Mouse (Mus musculus): ENCODE results near the gene Tubgcp6. TPM values are rescaled to one million over a fixed set of nuclear protein-coding genes. Genes with fewer than 3 reads are reported as not detected.

Gene Tubgcp6
- polyA plus RNA-seq, 1 experiment from 2014 or later = 12.9 TPM

DNA sequence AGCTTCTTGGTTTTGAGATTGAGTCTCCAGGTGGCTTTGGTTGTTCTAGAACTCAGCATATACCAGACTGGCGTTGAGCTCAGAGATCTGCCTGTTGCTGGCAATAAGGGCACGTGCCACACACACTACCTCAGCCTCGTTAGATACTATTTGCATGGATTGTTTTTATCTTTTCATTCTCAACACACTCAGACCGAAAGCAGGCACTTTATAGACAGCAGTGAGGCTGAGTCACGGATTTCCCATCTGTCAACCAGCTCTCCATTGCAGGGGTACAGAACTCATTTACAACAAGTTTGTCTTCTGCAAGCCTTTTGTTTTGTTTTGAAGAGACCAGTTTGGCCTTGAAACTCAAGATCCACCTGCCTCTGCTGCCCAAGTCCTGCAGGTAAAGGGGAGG lies 25.5 kb downstream of the Tubgcp6 start:
- Histone ChIP-seq H3K4me2 (no peak overlapping the region), H3K4me3 (replicated peaks) (no peak overlapping the region), H3K9ac (no peak overlapping the region), H3K36me3 (peaks cover 89% of the 10 kb centered on the region), H3K4me1 (no peaks in the 10 kb centered on the region), H3K27me3 (replicated peaks) (no peaks in the 10 kb centered on the region), H3K9me3 (no peaks in the 10 kb centered on the region), H3K27ac (no peak overlapping the region)
- WGBS = 91% methylated on average over 5 of the region's 5 CpGs
- ATAC-seq (ENCODE audit: insufficient read depth, low FRiP score, low read depth) = no peak

DNA sequence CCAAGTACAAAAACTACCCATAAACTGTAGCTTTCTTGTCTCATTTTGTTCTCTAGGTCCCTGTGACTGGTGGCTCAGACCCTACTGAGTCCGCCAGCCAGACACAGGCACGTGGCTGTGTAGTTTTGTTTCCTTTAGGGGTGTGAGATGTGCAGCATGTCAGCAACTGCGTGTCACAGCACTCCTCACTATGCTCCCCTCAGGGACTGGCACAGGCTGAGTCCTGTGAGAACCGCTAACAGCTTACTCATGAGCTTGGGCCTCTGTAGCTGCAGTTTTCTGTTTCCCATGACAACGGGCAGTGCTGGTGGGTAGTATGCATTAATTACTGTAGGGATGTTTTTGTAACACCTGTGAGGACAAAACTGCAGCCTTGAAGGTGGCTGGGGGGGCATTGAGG lies 30.7 kb downstream of the Tubgcp6 start:
- no peak overlapping the region for H3K9ac ChIP-seq
- peaks cover 42% of the 10 kb centered on the region for H3K36me3 ChIP-seq
- H3K27me3 ChIP-seq (replicated peaks) = no peaks in the 10 kb centered on the region
- 87% methylated on average over 5 of the region's 5 CpGs for WGBS
- H3K4me3 ChIP-seq (replicated peaks) = no peak overlapping the region
- no peak overlapping the region for H3K27ac ChIP-seq
- no peak overlapping the region for H3K4me2 ChIP-seq
- no peak for ATAC-seq (ENCODE audit: insufficient read depth, low FRiP score, low read depth)
- no peaks in the 10 kb centered on the region for H3K9me3 ChIP-seq
- peaks cover 15% of the 10 kb centered on the region for H3K4me1 ChIP-seq

DNA sequence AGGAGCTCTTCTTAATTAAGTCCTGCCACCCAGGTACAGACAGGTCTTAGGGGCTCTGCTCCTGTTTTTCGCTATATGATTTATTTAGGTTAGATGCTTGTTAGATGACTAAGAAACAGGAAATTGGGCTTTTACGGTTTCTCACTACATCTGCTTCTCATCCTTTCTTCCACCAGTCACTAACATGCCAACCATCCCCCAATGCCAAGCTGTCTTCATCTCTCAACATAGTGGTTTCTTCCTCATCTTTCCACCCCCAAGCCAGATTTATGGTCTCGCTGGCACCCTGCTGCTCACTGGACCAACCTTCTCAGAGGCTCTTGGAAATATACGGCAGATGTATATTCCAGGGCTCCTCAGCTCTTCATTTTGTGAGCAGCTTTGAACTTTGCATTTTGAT lies 32.2 kb downstream of the Tubgcp6 start:
- Histone ChIP-seq H3K27me3 (replicated peaks) (no peaks in the 10 kb centered on the region), H3K4me2 (peak overlapping the region; percentile 3; the same call in 1 of the 2 replicates), H3K4me1 (peaks cover 15% of the 10 kb centered on the region), H3K9me3 (no peaks in the 10 kb centered on the region), H3K36me3 (peaks cover 36% of the 10 kb centered on the region), H3K27ac (no peak overlapping the region), H3K4me3 (replicated peaks) (no peak overlapping the region), H3K9ac (no peak overlapping the region)
- no peak for ATAC-seq (ENCODE audit: insufficient read depth, low FRiP score, low read depth)
- 86% methylated on average over 4 of the region's 4 CpGs for whole genome bisulfite sequencing

GRCm38 (mm10) chr15:89089248-89090051 lies 33.5 kb downstream of the Tubgcp6 start:
- Histone ChIP-seq H3K36me3 (peaks cover 40% of the 10 kb centered on the region), H3K4me2 (peak overlapping the region; percentile 98), H3K4me3 (replicated peaks) (peak overlapping the region; percentile 90), H3K9me3 (no peaks in the 10 kb centered on the region), H3K27me3 (replicated peaks) (no peaks in the 10 kb centered on the region), H3K9ac (peak overlapping the region; percentile 93), H3K4me1 (peaks cover 15% of the 10 kb centered on the region), H3K27ac (peak overlapping the region; percentile 82)
- ATAC-seq (ENCODE audit: insufficient read depth, low FRiP score, low read depth) = peak; percentile 54
- WGBS = 3% methylated on average over 68 of the region's 68 CpGs

DNA sequence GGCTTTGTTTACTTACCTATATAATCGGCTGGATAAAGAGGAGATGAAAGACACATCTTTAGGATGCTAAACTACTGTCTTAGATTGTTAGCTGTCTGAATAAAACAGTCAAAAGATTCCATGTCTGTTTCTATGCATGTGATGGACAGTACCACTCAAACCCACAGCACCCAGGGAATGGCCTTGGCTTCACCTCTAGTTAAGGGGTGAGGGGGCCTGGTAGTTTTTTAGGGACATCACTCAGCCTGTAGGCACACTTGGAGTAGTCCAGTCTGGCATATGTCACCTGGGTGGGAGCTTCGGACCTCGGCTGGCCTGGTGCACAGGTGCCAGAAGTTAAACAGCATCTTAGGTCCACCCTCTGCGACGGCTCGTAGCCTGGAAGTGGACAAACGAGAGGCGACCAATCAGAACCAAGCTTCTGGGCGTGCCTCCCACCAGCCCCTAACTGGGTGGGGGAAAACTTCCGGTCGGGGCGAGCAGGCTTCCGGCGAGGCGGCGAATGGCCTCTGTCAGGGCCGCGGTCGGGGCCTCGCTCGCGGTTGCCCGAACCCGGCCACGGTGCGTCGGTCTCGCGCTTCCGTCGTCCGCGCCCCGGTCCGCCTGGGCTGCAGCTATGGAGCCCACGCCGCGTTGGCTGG lies 34.2 kb downstream of the Tubgcp6 start, which contains the start of gene Selenoo:
Selenoo (plus strand) TSS at position 478 of the 641 bp plus-strand sequence.
- Histone ChIP-seq H3K36me3 (peaks cover 39% of the 10 kb centered on the region), H3K27ac (peak within 1 kb of the TSS; percentile 82), H3K9me3 (no peaks in the 10 kb centered on the region), H3K4me3 (replicated peaks) (peak within 1 kb of the TSS; percentile 90), H3K27me3 (replicated peaks) (no peaks in the 10 kb centered on the region), H3K9ac (peak within 1 kb of the TSS; percentile 93), H3K4me1 (peaks cover 15% of the 10 kb centered on the region), H3K4me2 (peak within 1 kb of the TSS; percentile 98)
- WGBS = under 1% methylated on average over 38 of the region's 38 CpGs
- ATAC-seq (ENCODE audit: insufficient read depth, low FRiP score, low read depth) = peak; percentile 96

DNA sequence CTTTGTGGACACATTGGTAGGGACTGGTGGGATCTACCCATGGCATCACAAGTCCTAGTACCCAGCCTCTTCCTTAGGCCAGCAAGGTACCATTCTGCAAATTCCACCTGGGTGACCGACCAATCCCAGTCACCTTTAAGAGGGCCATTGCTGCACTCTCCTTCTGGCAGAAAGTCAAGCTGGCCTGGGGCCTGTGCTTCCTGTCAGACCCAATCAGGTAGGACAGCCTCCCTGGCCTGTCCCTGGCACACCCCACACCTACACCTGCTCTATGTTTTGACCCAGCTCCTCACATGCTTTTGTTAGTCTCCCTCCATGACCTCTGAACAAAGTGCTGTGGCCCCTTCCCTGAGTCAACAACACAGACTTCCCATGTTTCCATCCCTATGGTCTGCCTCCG lies 38.1 kb downstream of the Tubgcp6 start:
- no peak overlapping the region for H3K9ac ChIP-seq
- no peaks in the 10 kb centered on the region for H3K27me3 ChIP-seq (replicated peaks)
- peaks cover 47% of the 10 kb centered on the region for H3K36me3 ChIP-seq
- 78% methylated on average over 2 of the region's 2 CpGs for WGBS
- no peak overlapping the region for H3K4me3 ChIP-seq (replicated peaks)
- no peak overlapping the region for H3K4me2 ChIP-seq
- no peak for ATAC-seq (ENCODE audit: insufficient read depth, low FRiP score, low read depth)
- no peaks in the 10 kb centered on the region for H3K9me3 ChIP-seq
- no peak overlapping the region for H3K27ac ChIP-seq
- H3K4me1 ChIP-seq = peaks cover 5% of the 10 kb centered on the region; the same call in 1 of the 2 replicates

GRCm38 (mm10) chr15:89083906-89084305 lies 39.0 kb downstream of the Tubgcp6 start:
- H3K9me3 ChIP-seq = no peaks in the 10 kb centered on the region
- 90% methylated on average over 1 of the region's 1 CpGs for WGBS
- H3K4me2 ChIP-seq = no peak overlapping the region
- H3K27me3 ChIP-seq (replicated peaks) = no peaks in the 10 kb centered on the region
- no peak overlapping the region for H3K9ac ChIP-seq
- no peak overlapping the region for H3K27ac ChIP-seq
- H3K36me3 ChIP-seq = peaks cover 47% of the 10 kb centered on the region
- H3K4me3 ChIP-seq (replicated peaks) = no peak overlapping the region
- H3K4me1 ChIP-seq = peaks cover 3% of the 10 kb centered on the region; the same call in 1 of the 2 replicates
- ATAC-seq (ENCODE audit: insufficient read depth, low FRiP score, low read depth) = no peak

DNA sequence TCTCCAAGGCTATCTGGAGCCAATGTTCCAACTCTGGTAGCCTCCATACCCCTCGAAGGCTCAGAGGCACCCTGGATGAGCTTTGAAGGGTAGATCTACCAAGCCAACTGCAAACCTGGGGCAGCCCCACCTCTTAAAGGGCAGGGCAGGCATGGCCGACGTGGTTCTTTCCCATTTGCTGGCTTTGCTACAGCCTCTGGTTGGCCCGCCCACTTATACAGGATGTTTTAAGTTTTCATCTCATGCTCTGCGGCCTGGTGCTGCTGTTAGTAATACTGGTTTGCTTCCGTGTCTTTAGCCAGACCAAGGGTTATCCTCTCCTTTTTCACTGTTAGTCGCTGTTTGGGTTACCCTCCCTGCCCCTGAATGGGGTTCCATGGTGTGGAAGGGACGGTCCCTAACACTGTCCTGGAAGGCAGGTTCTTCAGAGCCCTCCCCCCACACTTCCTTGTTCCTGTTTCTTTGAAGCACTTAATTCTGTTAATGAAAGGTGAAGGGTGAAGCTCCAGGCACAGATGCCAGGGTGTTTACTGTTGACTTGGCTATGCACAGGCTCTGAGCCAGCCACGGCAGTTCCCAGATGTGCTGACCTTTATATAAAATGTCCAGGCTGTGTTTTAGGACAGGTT lies 44.6 kb downstream of the Tubgcp6 start:
- Histone ChIP-seq H3K4me2 (peak overlapping the region; percentile 84), H3K27ac (0 out of 2 replicates have a peak overlapping the region, but pooled peaks have one; percentile 27), H3K9ac (no peak overlapping the region), H3K27me3 (replicated peaks) (no peaks in the 10 kb centered on the region), H3K36me3 (peaks cover 19% of the 10 kb centered on the region), H3K9me3 (no peaks in the 10 kb centered on the region), H3K4me3 (replicated peaks) (0 out of 2 replicates have a peak overlapping the region, but pooled peaks have one; percentile 81), H3K4me1 (peaks cover 31% of the 10 kb centered on the region)
- WGBS = 54% methylated on average over 9 of the region's 9 CpGs
- ATAC-seq (ENCODE audit: insufficient read depth, low FRiP score, low read depth) = no peak

GRCm38 (mm10) chr15:89076156-89076731 lies 46.7 kb downstream of the Tubgcp6 start:
- Histone ChIP-seq H3K27me3 (replicated peaks) (no peaks in the 10 kb centered on the region), H3K4me2 (peak overlapping the region; percentile 84), H3K36me3 (peaks cover 5% of the 10 kb centered on the region; the same call in 1 of the 2 replicates), H3K27ac (peak overlapping the region; percentile 86), H3K9me3 (no peaks in the 10 kb centered on the region), H3K9ac (peak overlapping the region; percentile 91), H3K4me3 (replicated peaks) (peak overlapping the region; percentile 81), H3K4me1 (peaks cover 31% of the 10 kb centered on the region)
- 0% methylated on average over 34 of the region's 39 CpGs for WGBS
- no peak for ATAC-seq (ENCODE audit: insufficient read depth, low FRiP score, low read depth)

DNA sequence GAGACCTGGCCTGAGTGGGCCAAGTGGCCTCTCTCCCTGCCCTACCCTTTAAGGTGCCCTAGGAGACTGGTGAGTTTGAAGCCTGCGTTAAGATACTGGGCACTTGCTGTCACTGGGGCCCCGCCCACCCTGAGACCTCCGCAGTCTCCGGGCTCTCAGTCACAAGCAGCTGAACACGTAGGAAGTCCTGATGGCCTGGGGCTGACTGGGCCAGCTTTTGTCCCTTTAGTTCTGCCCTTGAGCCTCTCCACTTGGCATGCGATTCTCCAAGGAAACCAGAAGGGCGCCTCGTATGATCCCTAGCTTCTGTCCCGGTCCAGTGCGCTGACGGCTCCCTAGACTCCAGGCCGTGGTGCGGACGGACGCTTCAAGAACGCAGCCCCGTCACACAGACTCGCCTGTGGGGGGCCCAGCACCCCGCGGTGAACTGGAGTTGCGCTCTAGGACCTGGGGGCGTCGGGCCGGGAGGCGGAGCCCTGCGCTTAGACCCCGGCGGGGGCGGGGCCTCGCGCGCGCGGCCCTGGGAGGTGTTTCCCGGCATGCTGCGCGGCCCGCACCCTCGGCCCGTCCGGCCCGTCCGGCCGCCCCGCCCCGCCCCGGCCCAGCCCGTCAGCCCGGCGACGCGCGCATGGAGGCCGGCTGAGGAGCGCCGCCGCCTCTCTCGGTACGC lies 47.3 kb downstream of the Tubgcp6 start:
- ATAC-seq (ENCODE audit: insufficient read depth, low FRiP score, low read depth) = peak; percentile 90
- H3K27me3 ChIP-seq (replicated peaks) = no peaks in the 10 kb centered on the region
- peak overlapping the region; percentile 86 for H3K27ac ChIP-seq
- WGBS = under 1% methylated on average over 44 of the region's 59 CpGs
- peak overlapping the region; percentile 91 for H3K9ac ChIP-seq
- peak overlapping the region; percentile 84 for H3K4me2 ChIP-seq
- no peaks in the 10 kb centered on the region for H3K9me3 ChIP-seq
- peaks cover 31% of the 10 kb centered on the region for H3K4me1 ChIP-seq
- peak overlapping the region; percentile 81 for H3K4me3 ChIP-seq (replicated peaks)
- H3K36me3 ChIP-seq = no peaks in the 10 kb centered on the region

Data from stomach, embryonic 15.5 days (tissue).